Mouse (Mus musculus) adipocyte (in vitro differentiated cells): ENCODE data around the gene Nrg4.

Source experiments
- DNase-seq: peaks from one replicate; pipeline ENCODE4 v3.0.0-alpha.2; 2016; ENCODE audit warnings: low spot score

The Nrg4 gene

GRCm38 (mm10) chr9:55322641-55323040, 4.0 kb downstream of the Nrg4 start:
- no peak for DNase-seq

- no peak for DNase-seq
These were observed 12.9 kb downstream of the Nrg4 start for GRCm38 (mm10) chr9:55313619-55314261.

- peak; percentile 92 for DNase-seq
These were observed 15.1 kb downstream of the Nrg4 start for GRCm38 (mm10) chr9:55311560-55311959.

GRCm38 (mm10) chr9:55308455-55308854, 18.2 kb downstream of the Nrg4 start:
- no peak for DNase-seq

GRCm38 (mm10) chr9:55307557-55307956, 19.1 kb downstream of the Nrg4 start:
- DNase-seq = no peak

GRCm38 (mm10) chr9:55307066-55307465, 19.6 kb downstream of the Nrg4 start:
- no peak for DNase-seq

- DNase-seq = peak; percentile 60
These were observed 30.4 kb downstream of the Nrg4 start for GRCm38 (mm10) chr9:55296221-55296620.

GRCm38 (mm10) chr9:55291966-55292365, 34.7 kb downstream of the Nrg4 start:
- no peak for DNase-seq

- no peak for DNase-seq
These were observed 37.0 kb downstream of the Nrg4 start for GRCm38 (mm10) chr9:55289475-55290198.

- DNase-seq = peak; percentile 45
These were observed 41.4 kb downstream of the Nrg4 start for GRCm38 (mm10) chr9:55285197-55285596.

- DNase-seq = peak; percentile 64
These were observed 43.1 kb downstream of the Nrg4 start for GRCm38 (mm10) chr9:55283516-55283915.

GRCm38 (mm10) chr9:55279114-55279825, 47.4 kb downstream of the Nrg4 start:
- peak; percentile 22 for DNase-seq

GRCm38 (mm10) chr9:55277562-55277961, 49.1 kb downstream of the Nrg4 start:
- peak; percentile 80 for DNase-seq

GRCm38 (mm10) chr9:55273906-55274305, 52.7 kb downstream of the Nrg4 start:
- DNase-seq = no peak

GRCm38 (mm10) chr9:55271960-55272560, 54.6 kb downstream of the Nrg4 start:
- no peak for DNase-seq

GRCm38 (mm10) chr9:55264356-55265302, 62.0 kb downstream of the Nrg4 start:
- no peak for DNase-seq

- no peak for DNase-seq
These were observed 66.9 kb downstream of the Nrg4 start for GRCm38 (mm10) chr9:55259741-55260140.

- no peak for DNase-seq
These were observed 69.5 kb downstream of the Nrg4 start for GRCm38 (mm10) chr9:55257105-55257504.

GRCm38 (mm10) chr9:55255604-55256003, 71.0 kb downstream of the Nrg4 start:
- DNase-seq = peak; percentile 81

GRCm38 (mm10) chr9:55255056-55255455, 71.6 kb downstream of the Nrg4 start:
- DNase-seq = no peak

- no peak for DNase-seq
These were observed 72.8 kb downstream of the Nrg4 start for GRCm38 (mm10) chr9:55253849-55254248.
